Mouse (Mus musculus) embryonic facial prominence, embryonic 10.5 days (tissue): ENCODE data around the gene Defb23. TPM values are rescaled to one million over a fixed set of nuclear protein-coding genes. Genes with fewer than 3 reads are reported as not detected.

ENCODE experiments used
- polyA plus RNA-seq: library from polyadenylated mRNA; unstranded; fragments of >200 nt; fragmentation: Nextera tagmentation; extraction: Ambion mirVana; gene quantifications from 2 replicates; pipeline ENCODE4 v1.2.1, GENCODE M21; 2016

Defb23 gene
- polyA plus RNA-seq, 1 experiment from 2014 or later: not detected

Other genes with a start within 250 kb of the Defb23 start
- 77.8 and 82.6 TPM in 2 replicates for gene Csnk2a1, start 237.8 kb downstream of the Defb23 start, polyA plus RNA-seq
- gene Tbc1d20, start 170.8 kb downstream of the Defb23 start, polyA plus RNA-seq: 30.8 and 32.0 TPM in 2 replicates
- gene Rbck1, start 132.0 kb downstream of the Defb23 start, polyA plus RNA-seq: 96.2 and 98.1 TPM in 2 replicates
- 2.5 and 3.0 TPM in 2 replicates for gene Trib3, start 120.6 kb downstream of the Defb23 start, polyA plus RNA-seq
- 0.87 and 2.5 TPM in 2 replicates for gene Nrsn2, start 88.0 kb downstream of the Defb23 start, polyA plus RNA-seq
- gene Sox12, start 66.6 kb downstream of the Defb23 start, polyA plus RNA-seq: 10.6 and 11.5 TPM in 2 replicates
- 53.4 and 58.3 TPM in 2 replicates for gene Zcchc3, start 49.6 kb downstream of the Defb23 start, polyA plus RNA-seq
- 0.43 and 0.71 TPM in 2 replicates for gene 6820408C15Rik, start 49.0 kb downstream of the Defb23 start, polyA plus RNA-seq
- not detected in 2 replicates for gene Defb20, start 12.4 kb upstream of the Defb23 start, polyA plus RNA-seq
- not detected in 2 replicates for gene Defb22, start 25.5 kb upstream of the Defb23 start, polyA plus RNA-seq
- gene Defb26, start 47.1 kb upstream of the Defb23 start, polyA plus RNA-seq: not detected in 2 replicates
- gene Defb28, start 53.6 kb upstream of the Defb23 start, polyA plus RNA-seq: not detected in 2 replicates
- gene Defb29, start 75.5 kb upstream of the Defb23 start, polyA plus RNA-seq: not detected in 2 replicates
- gene Gm17416, start 104.7 kb upstream of the Defb23 start, polyA plus RNA-seq: not detected in 2 replicates
- not detected in 2 replicates for gene Defb21, start 108.1 kb upstream of the Defb23 start, polyA plus RNA-seq
- not detected in 2 replicates for gene Defb19, start 115.7 kb upstream of the Defb23 start, polyA plus RNA-seq
- gene Defb45, start 134.8 kb upstream of the Defb23 start, polyA plus RNA-seq: not detected in 2 replicates
- gene Defb36, start 139.7 kb upstream of the Defb23 start, polyA plus RNA-seq: not detected in 2 replicates
- 0.70 TPM in 1 of 2 replicates, not detected in the other for gene Defb25, start 158.4 kb upstream of the Defb23 start, polyA plus RNA-seq
- 0.40 and 0.60 TPM in 2 replicates for gene Rem1, start 162.3 kb upstream of the Defb23 start, polyA plus RNA-seq
- 102 and 110 TPM in 2 replicates for gene H13, start 204.8 kb upstream of the Defb23 start, polyA plus RNA-seq
- gene Mcts2, start 222.4 kb upstream of the Defb23 start, polyA plus RNA-seq: 37.6 and 40.2 TPM in 2 replicates